ENCODE assay signal across 12 mouse cellular contexts in the genomic region with DNA sequence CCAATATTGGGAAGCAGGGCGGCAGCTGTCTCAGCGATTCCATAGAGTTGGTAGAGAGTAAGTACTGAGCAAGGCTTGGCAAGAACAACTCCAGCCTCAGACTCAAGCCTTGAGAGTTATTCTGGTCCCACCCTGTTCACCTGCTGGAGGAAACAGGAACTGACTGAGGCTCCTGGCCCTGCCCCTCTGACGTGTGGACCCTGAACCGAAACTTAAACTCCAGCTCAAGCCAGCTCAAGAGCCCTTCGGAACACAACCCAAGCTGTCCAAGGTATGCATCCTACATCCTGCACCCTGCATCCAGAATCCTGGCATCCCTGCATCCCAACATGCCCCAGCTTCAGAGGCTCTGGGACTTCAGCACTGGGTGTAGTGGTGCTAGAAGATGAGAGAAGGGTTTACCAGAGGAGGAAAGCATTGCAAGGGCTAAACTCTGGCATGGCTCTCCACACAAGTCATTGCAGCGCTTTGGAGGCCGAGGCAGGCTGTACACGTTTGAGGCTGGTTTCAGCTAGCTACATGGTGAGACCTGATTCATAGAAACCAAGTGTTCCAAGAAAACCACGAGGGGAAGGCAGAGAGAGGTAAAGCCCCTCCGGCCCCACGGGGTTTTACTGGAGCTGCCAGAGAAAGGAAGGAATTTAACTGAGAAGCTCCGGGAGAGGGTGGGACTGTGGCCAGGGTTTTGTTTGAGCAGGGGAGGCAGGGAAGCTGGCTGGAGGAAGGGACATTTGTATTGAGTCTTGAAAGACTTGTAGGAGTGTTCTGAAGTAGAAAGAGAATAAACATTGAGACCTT. TPM values are rescaled to one million over a fixed set of nuclear protein-coding genes. Genes with fewer than 3 reads are reported as not detected.
DNase-seq lines count a peak whose midpoint lies in the region; ATAC-seq and TF ChIP-seq lines count a peak whose summit lies in the region.
"Had no signal": no experiment of that assay in that cellular context is flagged by ENCODE, and none has a peak within 500 bp of the region (broad histone marks: within the 10 kb centered on the region; RNA-seq: fewer than 3 reads in every experiment).

A gene (plus strand): TSS at position 222 of the 798 bp plus-strand sequence.

- no peak within 1 kb of the TSS for H3K4me2 ChIP-seq in embryonic facial prominence, embryonic 14.5 days (ENCODE audit: low read depth, low read length)
- H3K4me2 ChIP-seq in midbrain, embryonic 15.5 days, result no peak within 1 kb of the TSS
- H3K4me2 ChIP-seq: limb, embryonic 15.5 days had no signal

- no peak for TF ChIP-seq CTCF in gastrocnemius, adult 2 months (IDR thresholded peaks at IDR 0.05)

- 62% methylated on average over 12 of the region's 12 CpGs for WGBS in embryonic facial prominence, embryonic 14.5 days
- WGBS in embryonic facial prominence, embryonic 10.5 days, result 73% methylated on average over 12 of the region's 12 CpGs
- WGBS in midbrain, embryonic 15.5 days, result 69% methylated on average over 12 of the region's 12 CpGs

- intact Hi-C loops in gastrocnemius, adult 2 months (cut with DNase I), result no loop called here

- H3K4me3 ChIP-seq in embryonic facial prominence, embryonic 14.5 days (ENCODE audit: low read depth, low read length), result no peak within 1 kb of the TSS
- no peak within 1 kb of the TSS for H3K4me3 ChIP-seq in embryonic facial prominence, embryonic 10.5 days
- H3K4me3 ChIP-seq in gastrocnemius, adult 2 months, result no peak within 1 kb of the TSS
- no peak within 1 kb of the TSS for H3K4me3 ChIP-seq in midbrain, embryonic 15.5 days
- H3K4me3 ChIP-seq: limb, embryonic 15.5 days had no signal

- H3K27ac ChIP-seq in embryonic facial prominence, embryonic 14.5 days (replicated peaks; ENCODE audit: low read depth, low read length), result 0 out of 2 replicates have a peak within 1 kb of the TSS, but pooled peaks have one; percentile 28
- H3K27ac ChIP-seq in embryonic facial prominence, embryonic 10.5 days (replicated peaks), result no peak within 1 kb of the TSS
- no peak within 1 kb of the TSS for H3K27ac ChIP-seq in gastrocnemius, adult 2 months
- H3K27ac ChIP-seq in midbrain, embryonic 15.5 days, result no peak within 1 kb of the TSS
- H3K27ac ChIP-seq: limb, embryonic 15.5 days had no signal

- no peaks in the 10 kb centered on the region for H3K9me3 ChIP-seq in embryonic facial prominence, embryonic 14.5 days (ENCODE audit: control insufficient read depth, low read length)
- H3K9me3 ChIP-seq in embryonic facial prominence, embryonic 10.5 days, result no peaks in the 10 kb centered on the region
- no peaks in the 10 kb centered on the region for H3K9me3 ChIP-seq in midbrain, embryonic 15.5 days
- H3K9me3 ChIP-seq: limb, embryonic 15.5 days had no signal

- H3K4me1 ChIP-seq in embryonic facial prominence, embryonic 14.5 days (ENCODE audit: control insufficient read depth, insufficient read depth, low read length), result no peaks in the 10 kb centered on the region
- H3K4me1 ChIP-seq in embryonic facial prominence, embryonic 10.5 days, result no peaks in the 10 kb centered on the region
- H3K4me1 ChIP-seq in midbrain, embryonic 15.5 days, result no peaks in the 10 kb centered on the region

- H3K36me3 ChIP-seq in embryonic facial prominence, embryonic 14.5 days (ENCODE audit: control insufficient read depth, insufficient read depth, low read length), result no peaks in the 10 kb centered on the region
- no peaks in the 10 kb centered on the region for H3K36me3 ChIP-seq in embryonic facial prominence, embryonic 10.5 days (replicated peaks)
- no peaks in the 10 kb centered on the region for H3K36me3 ChIP-seq in midbrain, embryonic 15.5 days (replicated peaks)
- H3K36me3 ChIP-seq: limb, embryonic 15.5 days had no signal

- no peaks in the 10 kb centered on the region for H3K27me3 ChIP-seq in embryonic facial prominence, embryonic 14.5 days (replicated peaks; ENCODE audit: control insufficient read depth, insufficient read depth, low read length)
- no peaks in the 10 kb centered on the region for H3K27me3 ChIP-seq in embryonic facial prominence, embryonic 10.5 days (replicated peaks; ENCODE audit: low read depth, poor library complexity, severe bottlenecking)
- no peaks in the 10 kb centered on the region for H3K27me3 ChIP-seq in midbrain, embryonic 15.5 days (replicated peaks)
- H3K27me3 ChIP-seq: limb, embryonic 15.5 days had no signal

- no peak within 1 kb of the TSS for H3K9ac ChIP-seq in embryonic facial prominence, embryonic 14.5 days (ENCODE audit: low read depth, low read length)
- H3K9ac ChIP-seq in midbrain, embryonic 15.5 days, result no peak within 1 kb of the TSS
- H3K9ac ChIP-seq: limb, embryonic 15.5 days had no signal

- ATAC-seq in embryonic facial prominence, embryonic 14.5 days (ENCODE audit: low read depth), result no peak
- peak; percentile 97 to 99 for ATAC-seq in hematopoietic stem cell, adult 5-6 weeks (replicated peaks in 1 of 2; ENCODE audit: insufficient read depth in 1 of 2, low FRiP score in 2 of 2, low TSS enrichment in 1 of 2, low read depth in 1 of 2, poor library complexity in 2 of 2, severe bottlenecking in 2 of 2)
- ATAC-seq in midbrain, embryonic 15.5 days (replicated peaks), result no peak

- peak; percentile 45 for DNase-seq in embryonic facial prominence, embryonic 14.5 days (ENCODE audit: low spot score)
- no peak for DNase-seq in embryonic facial prominence, embryonic 10.5 days (ENCODE audit: low spot score)
- peak; percentile 76 for DNase-seq in lung, postnatal 36 days
- peak; percentile 34 to 57 for DNase-seq in thymus, adult 18-20 months
- DNase-seq in gastrocnemius, adult 2 months, result no peak
- DNase-seq in adipocyte (ENCODE audit: low spot score), result no peak
- DNase-seq: cerebellum, adult 9-10 months; retina, postnatal 1 day had no signal

RNA-seq across cellular contexts. Expression of the gene that starts here (rescaled TPM):
- polyA plus RNA-seq in embryonic facial prominence, embryonic 14.5 days (2014; fragmentation: Nextera tagmentation; extraction: Ambion mirVana), result 0.08 TPM in 1 of 2 replicates, not detected in the other
- polyA plus RNA-seq in embryonic facial prominence, embryonic 10.5 days (2016; fragmentation: Nextera tagmentation; extraction: Ambion mirVana), result not detected in 2 replicates
- total RNA-seq in hematopoietic stem cell, adult 5-6 weeks (2017), result 10.1 and 14.3 TPM in 2 replicates
- not detected for total RNA-seq in gastrocnemius, adult 2 months (2021)
- polyA plus RNA-seq in midbrain, embryonic 15.5 days (2015; fragmentation: Nextera tagmentation; extraction: Ambion mirVana), result not detected in 2 replicates
- total RNA-seq: heart, adult 8-10 months had no signal
- polyA plus RNA-seq: limb, embryonic 15.5 days had no signal

Comparison
In these comparisons a context has a peak if more than half of its experiments do, and no peak if none do; other contexts are left out.
1. RNA of the gene that starts here (total RNA-seq): 10.1 to 14.3 TPM in hematopoietic stem cell, adult 5-6 weeks; not detected in gastrocnemius, adult 2 months; every median in the first group is over 10 times any median in the second.
2. Peak in DNase-seq and H3K27ac ChIP-seq in embryonic facial prominence, embryonic 14.5 days; RNA of the gene not detected or under 1 TPM.
3. ATAC-seq: peak in hematopoietic stem cell, adult 5-6 weeks (2 of 2); none in embryonic facial prominence, embryonic 14.5 days (single experiment) and midbrain, embryonic 15.5 days (single experiment).
4. DNase-seq: peak in lung, postnatal 36 days (single experiment) and thymus, adult 18-20 months (2 of 2); none in embryonic facial prominence, embryonic 10.5 days (single experiment), gastrocnemius, adult 2 months (single experiment) and adipocyte (single experiment).